Mouse (Mus musculus): ENCODE results near the gene Kel.

Kel gene

GRCm38 (mm10) chr6:41643227-41643626 is 60.9 kb downstream of the Kel start:
- DNase-seq: no peak

- no peak for DNase-seq
Measured at GRCm38 (mm10) chr6:41642765-41643164, 61.4 kb downstream of the Kel start.

GRCm38 (mm10) chr6:41641173-41641866 is 62.8 kb downstream of the Kel start:
- no peak for DNase-seq

GRCm38 (mm10) chr6:41640449-41640848 is 63.7 kb downstream of the Kel start:
- no peak for DNase-seq

GRCm38 (mm10) chr6:41637927-41638506 is 66.1 kb downstream of the Kel start:
- no peak for DNase-seq

- DNase-seq: no peak
Measured at GRCm38 (mm10) chr6:41637393-41637792, 66.7 kb downstream of the Kel start.

Measured in right cerebral cortex, postnatal 14 days (tissue).